Mouse (Mus musculus) activated CD4-positive, CD25-positive, alpha-beta regulatory T cell, adult 4 months (primary cell): ENCODE results near the gene Ddc. TPM values are rescaled to one million over a fixed set of nuclear protein-coding genes. Genes with fewer than 3 reads are reported as not detected.

Experiments used
- ATAC-seq: one replicate; pipeline ENCODE4 v1.8.0; 2017
- polyA plus RNA-seq, 2 experiments: library from polyadenylated mRNA; unstranded; fragments of 100-300 nt; shearing (Covaris generic); gene quantifications; one replicate each; pipeline ENCODE4 v1.2.1; 2017

Ddc gene
- polyA plus RNA-seq, 2 experiments from 2014 or later: 1.9 to 2.4 TPM

GRCm38 (mm10) chr11:11876366-11876765 lies 21.6 kb downstream of the Ddc start:
- ATAC-seq: no peak

- no peak for ATAC-seq
These were observed 22.7 kb downstream of the Ddc start for GRCm38 (mm10) chr11:11875230-11875629.

GRCm38 (mm10) chr11:11873023-11873908 lies 24.7 kb downstream of the Ddc start:
- ATAC-seq: no peak

GRCm38 (mm10) chr11:11872140-11872795 lies 25.7 kb downstream of the Ddc start:
- no peak for ATAC-seq

- ATAC-seq: no peak
These were observed 26.6 kb downstream of the Ddc start for GRCm38 (mm10) chr11:11871197-11871813.

- peak; percentile 66 for ATAC-seq
These were observed 29.9 kb downstream of the Ddc start for GRCm38 (mm10) chr11:11867971-11868481.

GRCm38 (mm10) chr11:11866696-11867095 lies 31.2 kb downstream of the Ddc start:
- ATAC-seq: no peak

- ATAC-seq: no peak
These were observed 32.8 kb downstream of the Ddc start for GRCm38 (mm10) chr11:11865128-11865527.

GRCm38 (mm10) chr11:11864446-11865101 lies 33.4 kb downstream of the Ddc start:
- no peak for ATAC-seq

- ATAC-seq: no peak
These were observed 35.4 kb downstream of the Ddc start for GRCm38 (mm10) chr11:11862502-11862901.

GRCm38 (mm10) chr11:11856959-11857358 lies 41.0 kb downstream of the Ddc start:
- ATAC-seq: no peak

GRCm38 (mm10) chr11:11855685-11856131 lies 42.2 kb downstream of the Ddc start:
- no peak for ATAC-seq

GRCm38 (mm10) chr11:11855061-11855672 lies 42.8 kb downstream of the Ddc start:
- ATAC-seq: no peak

GRCm38 (mm10) chr11:11853731-11854461 lies 44.0 kb downstream of the Ddc start:
- ATAC-seq: no peak

GRCm38 (mm10) chr11:11851957-11852505 lies 45.9 kb downstream of the Ddc start:
- ATAC-seq: no peak

- ATAC-seq: no peak
These were observed 47.3 kb downstream of the Ddc start for GRCm38 (mm10) chr11:11850476-11851267.

GRCm38 (mm10) chr11:11849513-11850311 lies 48.2 kb downstream of the Ddc start:
- ATAC-seq: no peak

GRCm38 (mm10) chr11:11848467-11848866 lies 49.5 kb downstream of the Ddc start:
- ATAC-seq: no peak

- no peak for ATAC-seq
These were observed 52.9 kb downstream of the Ddc start for GRCm38 (mm10) chr11:11845044-11845443.
